Mouse (Mus musculus) limb, embryonic 12.5 days (tissue): ENCODE measurements at regions not wholly inside any gene's neighbourhood (a gene's known extent, or its start where the extent isn't known, plus 50 kb on each side); places are given as distances from the start of the nearest gene placed in this dataset.

ENCODE experiments used
- ATAC-seq: fragments of 200-750 bp; cut with Nextera tagmentation; 2 replicates; pipeline ENCODE4 v1.8.0; 2017; ENCODE audit warnings: low read depth, moderate TSS enrichment; ENCODE audit not compliant: insufficient number of reproducible peaks, insufficient read depth, low FRiP score, low TSS enrichment
- H3K27ac ChIP-seq: fragments of 300-500 bp; sonication (generic); 2 replicates; pipeline ENCODE4 v1.5.1; 2016; ENCODE audit warnings: mild to moderate bottlenecking, moderate library complexity
- H3K27me3 ChIP-seq: fragments of 300-500 bp; sonication (generic); 2 replicates; pipeline ENCODE4 v1.6.1; 2016; ENCODE audit warnings: mild to moderate bottlenecking, moderate library complexity
- H3K36me3 ChIP-seq: fragments of 300-500 bp; sonication (generic); 2 replicates; pipeline ENCODE4 v1.6.1; 2016; ENCODE audit warnings: mild to moderate bottlenecking, moderate library complexity
- H3K4me1 ChIP-seq: fragments of 300-500 bp; sonication (generic); replicated peaks from 2 replicates; pipeline ENCODE4 v1.6.1; 2016
- H3K4me2 ChIP-seq: fragments of 300-500 bp; sonication (generic); 2 replicates; pipeline ENCODE4 v1.6.1; 2016; ENCODE audit warnings: mild to moderate bottlenecking, moderate library complexity
- H3K4me3 ChIP-seq: fragments of 300-500 bp; sonication (generic); replicated peaks from 2 replicates; pipeline ENCODE4 v1.5.1; 2016; ENCODE audit warnings: mild to moderate bottlenecking
- H3K9ac ChIP-seq: fragments of 300-500 bp; sonication (generic); replicated peaks from 2 replicates; pipeline ENCODE4 v1.6.1; 2016; ENCODE audit warnings: mild to moderate bottlenecking, moderate library complexity
- H3K9me3 ChIP-seq: fragments of 300-500 bp; sonication (generic); 2 replicates; pipeline ENCODE4 v1.6.1; 2016; ENCODE audit warnings: mild to moderate bottlenecking, moderate library complexity
- WGBS: fragments of 180-500 bp; shearing (Covaris S2); methylation state at CpG from one replicate; pipeline ENCODE4 v1.1.7; 2016; 5-methylcytosine and 5-hydroxymethylcytosine counted together

- whole genome bisulfite sequencing, result 33% methylated on average over 5 of the region's 5 CpGs
- no peaks in the 10 kb centered on the region for H3K4me1 ChIP-seq
- H3K27ac ChIP-seq, result no peak overlapping the region
- no peaks in the 10 kb centered on the region for H3K36me3 ChIP-seq
- ATAC-seq, result no peak
- no peaks in the 10 kb centered on the region for H3K9me3 ChIP-seq
- H3K4me3 ChIP-seq, result no peak overlapping the region
- H3K27me3 ChIP-seq, result no peaks in the 10 kb centered on the region
- H3K9ac ChIP-seq, result no peak overlapping the region
- no peak overlapping the region for H3K4me2 ChIP-seq
Observed at GRCm38 (mm10) chr12:16136214-16136671, 319.5 kb upstream of the Trib2 start.

- Histone ChIP-seq H3K4me1 (no peaks in the 10 kb centered on the region), H3K4me3 (no peak overlapping the region), H3K36me3 (no peaks in the 10 kb centered on the region), H3K9ac (no peak overlapping the region), H3K27me3 (no peaks in the 10 kb centered on the region), H3K9me3 (no peaks in the 10 kb centered on the region), H3K4me2 (no peak overlapping the region), H3K27ac (no peak overlapping the region)
- 45% methylated on average over 4 of the region's 4 CpGs for WGBS
- no peak for ATAC-seq
Observed at GRCm38 (mm10) chr12:16135602-16136213, 319.0 kb upstream of the Trib2 start.

- no peak overlapping the region for H3K27ac ChIP-seq
- WGBS, result 76% methylated on average over 3 of the region's 3 CpGs
- no peak for ATAC-seq
Observed at GRCm38 (mm10) chr12:16134446-16134845, 317.7 kb upstream of the Trib2 start.

GRCm38 (mm10) chr12:16133253-16133652, 316.5 kb upstream of the Trib2 start:
- Histone ChIP-seq H3K9me3 (no peaks in the 10 kb centered on the region), H3K4me1 (no peaks in the 10 kb centered on the region), H3K9ac (no peak overlapping the region), H3K4me2 (no peak overlapping the region), H3K27ac (no peak overlapping the region), H3K27me3 (no peaks in the 10 kb centered on the region), H3K4me3 (no peak overlapping the region), H3K36me3 (no peaks in the 10 kb centered on the region)
- WGBS, result 79% methylated on average over 3 of the region's 3 CpGs
- ATAC-seq, result no peak

More at GRCm38 (mm10) chr12:16134446-16134845, 317.7 kb upstream of the Trib2 start:
- Histone ChIP-seq H3K4me2 (no peak overlapping the region), H3K27me3 (no peaks in the 10 kb centered on the region), H3K9me3 (no peaks in the 10 kb centered on the region), H3K9ac (no peak overlapping the region), H3K4me1 (no peaks in the 10 kb centered on the region), H3K36me3 (no peaks in the 10 kb centered on the region), H3K4me3 (no peak overlapping the region)

- Histone ChIP-seq H3K4me2 (no peak overlapping the region), H3K36me3 (no peaks in the 10 kb centered on the region), H3K9me3 (no peaks in the 10 kb centered on the region), H3K4me1 (no peaks in the 10 kb centered on the region), H3K27ac (no peak overlapping the region), H3K27me3 (no peaks in the 10 kb centered on the region), H3K9ac (no peak overlapping the region), H3K4me3 (no peak overlapping the region)
- 70% methylated on average over 1 of the region's 1 CpGs for WGBS
- no peak for ATAC-seq
Observed at GRCm38 (mm10) chr12:16131740-16132077, 315.0 kb upstream of the Trib2 start.

GRCm38 (mm10) chr12:16131028-16131739, 314.5 kb upstream of the Trib2 start:
- Histone ChIP-seq H3K4me1 (no peaks in the 10 kb centered on the region), H3K4me3 (no peak overlapping the region), H3K9me3 (no peaks in the 10 kb centered on the region), H3K4me2 (no peak overlapping the region), H3K9ac (no peak overlapping the region), H3K27ac (no peak overlapping the region), H3K27me3 (no peaks in the 10 kb centered on the region), H3K36me3 (no peaks in the 10 kb centered on the region)
- WGBS, result 78% methylated on average over 2 of the region's 2 CpGs
- ATAC-seq, result no peak

GRCm38 (mm10) chr12:16130605-16131004, 313.9 kb upstream of the Trib2 start:
- Histone ChIP-seq H3K27me3 (no peaks in the 10 kb centered on the region), H3K27ac (no peak overlapping the region), H3K4me1 (no peaks in the 10 kb centered on the region), H3K9me3 (no peaks in the 10 kb centered on the region), H3K9ac (no peak overlapping the region), H3K4me2 (no peak overlapping the region), H3K4me3 (no peak overlapping the region), H3K36me3 (no peaks in the 10 kb centered on the region)
- WGBS, result 68% methylated on average over 1 of the region's 1 CpGs
- no peak for ATAC-seq

GRCm38 (mm10) chr12:16129923-16130322, 313.2 kb upstream of the Trib2 start:
- H3K4me2 ChIP-seq, result no peak overlapping the region
- H3K27ac ChIP-seq, result no peak overlapping the region
- no peak for ATAC-seq
- 91% methylated on average over 3 of the region's 3 CpGs for WGBS
- H3K27me3 ChIP-seq, result no peaks in the 10 kb centered on the region
- no peak overlapping the region for H3K4me3 ChIP-seq
- H3K9ac ChIP-seq, result no peak overlapping the region
- no peaks in the 10 kb centered on the region for H3K4me1 ChIP-seq
- no peaks in the 10 kb centered on the region for H3K36me3 ChIP-seq
- H3K9me3 ChIP-seq, result no peaks in the 10 kb centered on the region

- Histone ChIP-seq H3K4me1 (no peaks in the 10 kb centered on the region), H3K4me3 (no peak overlapping the region), H3K27ac (no peak overlapping the region), H3K27me3 (no peaks in the 10 kb centered on the region), H3K36me3 (no peaks in the 10 kb centered on the region), H3K9me3 (no peaks in the 10 kb centered on the region), H3K4me2 (no peak overlapping the region), H3K9ac (no peak overlapping the region)
- no peak for ATAC-seq
- 82% methylated on average over 3 of the region's 3 CpGs for WGBS
Observed at GRCm38 (mm10) chr12:16129243-16129642, 312.5 kb upstream of the Trib2 start.

- no peaks in the 10 kb centered on the region for H3K27me3 ChIP-seq
- H3K9ac ChIP-seq, result no peak overlapping the region
- no peak overlapping the region for H3K4me3 ChIP-seq
- no peaks in the 10 kb centered on the region for H3K9me3 ChIP-seq
- no peaks in the 10 kb centered on the region for H3K36me3 ChIP-seq
- WGBS, result 79% methylated on average over 2 of the region's 2 CpGs
- no peak for ATAC-seq
- no peak overlapping the region for H3K4me2 ChIP-seq
- H3K4me1 ChIP-seq, result no peaks in the 10 kb centered on the region
- no peak overlapping the region for H3K27ac ChIP-seq
Observed at GRCm38 (mm10) chr12:16124906-16125305, 308.2 kb upstream of the Trib2 start.

- no peaks in the 10 kb centered on the region for H3K9me3 ChIP-seq
- H3K27ac ChIP-seq, result no peak overlapping the region
- no peaks in the 10 kb centered on the region for H3K36me3 ChIP-seq
- no peaks in the 10 kb centered on the region for H3K27me3 ChIP-seq
- H3K4me3 ChIP-seq, result no peak overlapping the region
- H3K4me2 ChIP-seq, result no peak overlapping the region
- no peaks in the 10 kb centered on the region for H3K4me1 ChIP-seq
- H3K9ac ChIP-seq, result no peak overlapping the region
- no peak for ATAC-seq
- 71% methylated on average over 2 of the region's 2 CpGs for WGBS
Observed at GRCm38 (mm10) chr12:16122353-16123127, 305.8 kb upstream of the Trib2 start.
